Mouse (Mus musculus): ENCODE data around the gene Ell2.
"Not testable (repeated sequence)": the region's sequence is repeated elsewhere in the genome, so short reads cannot be mapped to it uniquely, and the experiment has no call there.

Ell2 gene

DNA sequence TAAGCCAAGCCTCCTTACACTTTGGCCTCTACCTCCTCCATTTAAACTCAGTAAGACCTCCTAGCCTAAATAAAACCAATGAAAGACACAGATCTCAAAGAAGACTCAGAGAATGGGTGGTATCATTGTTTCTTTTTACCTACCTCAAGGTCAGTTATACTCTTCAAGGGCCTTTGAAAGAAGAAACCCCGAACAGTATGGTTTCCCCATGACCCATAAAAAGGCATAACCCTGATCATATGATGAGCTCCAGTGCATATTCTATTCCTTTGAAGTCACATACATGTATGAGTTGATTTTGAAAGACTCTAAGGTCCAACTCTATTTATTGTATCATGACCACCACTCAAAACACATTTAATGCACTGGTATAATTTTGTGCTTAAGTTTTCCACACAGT, at the start of gene Ell2:
TSS of gene Ell2 (plus strand) at position 301 of the 400 bp plus-strand sequence.
- DNase-seq, result no peak

DNA sequence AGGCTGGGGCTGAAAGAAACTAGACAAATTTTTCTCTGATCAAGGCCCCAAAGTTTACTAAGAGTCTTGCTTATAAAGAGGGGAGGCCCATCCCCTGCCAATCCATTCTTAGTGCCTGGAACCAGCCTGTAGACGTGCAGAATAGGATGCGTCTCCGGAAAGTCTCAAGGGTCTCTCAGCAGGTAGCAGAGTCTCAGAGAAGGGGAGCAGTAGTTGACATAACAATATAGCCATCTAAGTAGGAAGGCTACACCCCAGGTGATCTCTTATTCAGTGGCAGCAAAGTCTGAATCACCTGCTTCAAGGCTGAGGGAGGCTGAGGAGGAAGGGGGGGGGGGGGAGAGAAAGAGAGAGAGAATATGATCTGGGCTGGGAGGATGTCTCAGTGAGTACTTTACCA, 21.1 kb upstream of the Ell2 start:
- DNase-seq, result no peak

DNA sequence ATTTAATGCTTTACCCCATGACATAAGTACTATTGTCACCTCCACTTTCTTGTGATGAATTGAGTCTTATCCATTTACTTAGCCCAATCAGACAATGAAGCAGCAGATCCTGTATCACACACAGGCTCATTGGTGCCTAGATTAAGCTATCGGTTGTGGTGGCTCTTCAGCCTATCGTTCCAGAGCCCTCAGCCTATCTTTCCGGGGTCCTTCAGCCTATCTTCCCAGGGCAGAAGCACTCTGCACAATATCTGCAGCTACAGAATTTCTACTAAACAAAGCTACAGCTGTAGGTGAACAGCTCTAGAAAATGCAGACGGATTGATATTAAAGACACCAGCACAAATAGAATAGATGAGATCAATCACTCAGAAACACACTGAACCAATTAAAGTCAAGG, 19.6 kb upstream of the Ell2 start:
- DNase-seq, result no peak

DNA sequence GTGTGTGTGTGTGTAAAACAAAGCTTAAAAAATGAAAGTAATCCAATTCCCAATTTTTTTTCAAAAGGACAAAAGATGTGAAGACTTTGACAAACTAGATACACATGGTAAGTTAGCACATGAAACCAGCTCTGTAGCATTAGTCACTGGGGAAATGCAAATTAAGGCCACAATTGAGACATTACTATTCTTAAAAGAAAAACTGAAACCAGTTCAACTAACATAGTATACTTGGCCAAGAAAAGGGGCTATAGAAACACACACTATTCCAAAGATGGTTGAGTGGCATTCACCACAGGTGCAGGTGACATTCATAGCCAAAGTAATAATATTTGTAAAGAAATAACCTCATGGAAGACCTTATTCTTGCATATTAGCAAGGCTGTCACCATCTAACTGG, 14.9 kb upstream of the Ell2 start:
- DNase-seq, result no peak

DNA sequence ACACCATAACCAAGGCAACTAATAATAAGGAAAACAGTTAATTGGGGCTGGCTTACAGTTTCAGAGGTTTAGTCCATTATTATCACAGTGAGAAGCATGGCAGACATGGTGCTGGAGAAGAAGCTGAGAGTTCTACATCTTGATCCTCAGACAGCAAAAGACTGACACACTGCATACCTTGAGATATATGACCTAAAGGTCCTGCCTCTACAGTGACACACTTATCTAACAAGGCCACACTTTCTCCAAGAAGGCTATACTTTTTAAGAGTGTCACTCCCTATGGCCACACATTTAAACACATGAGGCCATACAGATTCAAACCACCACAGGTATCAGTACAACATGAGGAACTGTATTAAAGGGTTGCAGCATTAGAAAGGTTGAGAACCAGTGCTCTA, 13.5 kb upstream of the Ell2 start:
- DNase-seq, result no peak

DNA sequence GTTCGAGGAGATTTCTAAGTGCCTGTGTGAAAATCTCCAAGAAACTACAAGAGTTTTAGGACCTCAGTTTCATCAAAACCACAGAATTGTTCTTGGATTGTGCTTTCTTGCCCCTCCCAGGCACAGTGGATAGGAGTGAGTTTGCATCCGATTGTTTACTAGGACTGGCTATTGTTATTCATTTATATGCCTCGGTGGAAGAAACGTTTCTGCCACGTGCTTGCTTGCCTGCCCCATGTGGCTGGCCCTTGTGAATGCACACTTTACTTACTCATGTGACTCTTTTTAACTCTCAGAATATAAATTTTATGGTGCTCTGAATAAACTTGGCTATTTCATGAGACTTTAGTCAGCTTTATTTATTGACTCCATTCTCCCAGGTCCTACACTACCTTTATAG, 3.7 kb upstream of the Ell2 start:
- no peak for DNase-seq

DNA sequence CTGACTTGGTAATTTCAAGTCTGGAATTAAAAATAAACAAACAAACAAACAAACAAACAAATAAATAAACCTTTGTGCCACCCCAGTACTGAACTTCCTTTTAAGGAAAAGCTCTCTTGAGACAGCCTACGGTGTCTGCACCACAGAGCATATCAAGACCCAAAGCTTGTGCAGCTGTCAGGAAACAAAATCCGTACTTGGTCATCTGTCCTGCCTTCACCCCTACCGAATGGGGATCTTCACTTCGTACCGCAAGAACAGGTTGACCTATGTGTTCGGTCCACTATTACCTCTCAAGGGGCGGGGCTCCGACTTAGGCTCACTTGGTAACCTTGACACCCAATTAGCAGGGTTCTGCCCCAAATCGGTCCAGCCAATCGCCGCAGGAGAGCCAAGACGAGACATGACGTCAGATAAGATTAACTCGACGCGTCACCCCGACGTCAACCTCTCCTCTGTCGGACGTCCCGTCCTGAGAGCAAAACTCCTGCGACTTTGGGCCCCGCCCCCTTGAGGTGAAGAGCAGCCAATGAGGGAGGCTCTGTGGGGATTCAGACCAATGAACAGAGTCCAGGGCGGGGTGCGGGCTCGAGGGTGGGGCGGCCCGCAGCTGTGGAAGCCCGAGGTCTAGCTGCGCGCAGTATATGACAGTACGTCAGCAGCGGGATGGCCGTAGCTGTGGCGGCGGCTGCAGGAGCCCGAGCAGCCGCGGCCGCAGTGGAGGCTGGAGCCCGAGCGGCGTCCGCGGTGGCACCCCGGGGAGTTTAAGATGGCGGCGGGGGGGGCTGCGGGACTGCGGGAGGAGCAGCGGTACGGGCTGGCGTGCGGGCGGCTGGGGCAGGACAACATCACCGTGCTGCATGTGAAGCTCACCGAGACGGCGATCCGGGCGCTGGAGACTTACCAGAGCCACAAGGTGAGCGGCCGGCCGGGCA, 592 bp downstream of the Ell2 start:
- peak; percentile 95 for DNase-seq

- peak; percentile 58 for DNase-seq
Measured at GRCm38 (mm10) chr13:75707821-75708636, 1.5 kb downstream of the Ell2 start.

- no peak for DNase-seq
Measured at GRCm38 (mm10) chr13:75708637-75709002, 2.1 kb downstream of the Ell2 start.

DNA sequence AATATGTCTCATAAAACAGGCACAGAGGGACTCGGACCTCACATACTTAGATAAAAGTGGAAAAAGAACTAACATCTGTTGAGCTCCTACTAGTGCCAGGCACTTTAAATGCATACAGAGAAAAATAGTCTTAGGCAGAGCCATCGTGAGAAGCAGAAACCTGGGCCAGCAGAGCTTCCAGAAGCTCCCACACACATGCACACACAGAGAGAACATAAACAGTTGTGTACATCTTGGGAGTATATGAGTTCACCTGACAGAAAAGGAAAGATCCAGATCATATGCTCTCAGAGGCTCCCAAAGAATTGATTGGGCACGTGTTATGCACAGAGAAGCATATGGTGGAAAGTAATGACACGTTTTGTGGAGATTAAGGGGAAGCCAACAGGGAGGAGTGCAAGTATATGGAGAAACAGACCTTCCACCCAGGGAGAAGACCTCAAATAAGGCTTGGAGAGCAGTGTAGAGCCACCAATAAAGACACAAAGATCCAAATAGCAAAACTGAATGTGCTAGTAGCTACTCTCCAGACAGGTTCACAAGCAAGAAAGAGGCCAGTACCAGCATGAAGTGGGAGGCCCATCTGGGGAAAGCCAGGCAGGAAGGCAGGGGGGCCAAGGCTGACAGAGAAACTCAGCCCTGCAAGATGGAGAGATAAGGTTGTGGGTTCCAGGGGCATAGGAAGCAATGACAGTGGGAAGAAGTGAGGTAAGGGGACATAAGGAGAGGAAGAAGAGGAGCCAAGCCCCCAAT, 2.6 kb downstream of the Ell2 start:
- no peak for DNase-seq

- DNase-seq, result no peak
Measured at GRCm38 (mm10) chr13:75710152-75710551, 3.6 kb downstream of the Ell2 start.

DNA sequence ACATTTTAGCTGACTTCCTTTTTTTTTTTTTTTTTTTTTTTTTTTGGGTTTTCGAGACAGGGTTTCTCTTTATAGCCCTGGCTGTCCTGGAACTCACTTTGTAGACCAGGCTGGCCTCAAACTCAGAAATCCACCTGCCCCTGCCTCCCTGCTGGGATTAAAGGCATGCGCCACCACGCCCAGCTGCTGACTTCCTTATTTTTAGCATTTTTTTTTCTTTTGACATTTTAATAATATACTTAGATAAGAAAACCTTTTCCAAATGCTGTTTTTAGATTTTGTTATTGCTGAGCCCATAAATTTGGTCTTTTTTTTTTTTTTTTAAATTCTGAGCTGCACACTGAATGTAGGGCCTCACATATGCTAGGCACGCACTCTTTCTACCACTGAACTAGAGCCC, 5.0 kb downstream of the Ell2 start:
- not testable (repeated sequence) for DNase-seq

DNA sequence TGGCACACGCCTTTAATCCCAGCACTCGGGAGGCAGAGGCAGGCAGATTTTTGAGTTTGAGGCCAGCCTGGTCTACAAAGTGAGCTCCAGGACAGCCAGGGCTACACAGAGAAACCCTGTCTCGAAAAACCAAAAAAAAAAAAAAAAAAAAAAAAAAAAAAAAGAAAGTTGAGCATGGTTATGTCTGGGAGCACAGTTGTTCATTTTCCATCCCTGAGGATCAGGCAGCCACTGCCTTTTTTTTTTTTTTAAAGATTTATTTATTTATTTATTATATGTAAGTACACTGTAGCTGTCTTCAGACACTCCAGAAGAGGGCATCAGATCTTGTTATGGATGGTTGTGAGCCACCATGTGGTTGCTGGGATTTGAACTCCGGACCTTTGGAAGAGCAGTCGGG, 6.0 kb downstream of the Ell2 start:
- not testable (repeated sequence) for DNase-seq

DNA sequence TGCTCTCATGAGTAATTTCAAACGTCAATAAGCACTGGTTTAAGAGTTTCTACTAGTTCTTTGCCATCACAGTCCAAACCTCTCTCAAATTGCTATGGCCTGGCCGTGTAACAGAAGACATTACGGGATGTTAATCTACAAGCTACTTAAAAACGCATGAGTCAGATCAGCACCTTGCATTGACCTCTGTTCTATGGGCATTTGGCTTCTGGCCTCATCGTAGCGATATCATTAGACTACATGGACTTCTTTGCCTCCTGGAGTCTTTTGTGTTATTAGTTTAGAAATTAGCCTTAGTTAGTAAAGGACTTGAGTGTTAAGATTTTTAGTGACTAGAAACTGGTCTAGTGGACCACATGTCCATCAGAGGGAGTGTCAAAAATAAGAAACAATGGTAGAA, 7.8 kb downstream of the Ell2 start:
- DNase-seq, result no peak

DNA sequence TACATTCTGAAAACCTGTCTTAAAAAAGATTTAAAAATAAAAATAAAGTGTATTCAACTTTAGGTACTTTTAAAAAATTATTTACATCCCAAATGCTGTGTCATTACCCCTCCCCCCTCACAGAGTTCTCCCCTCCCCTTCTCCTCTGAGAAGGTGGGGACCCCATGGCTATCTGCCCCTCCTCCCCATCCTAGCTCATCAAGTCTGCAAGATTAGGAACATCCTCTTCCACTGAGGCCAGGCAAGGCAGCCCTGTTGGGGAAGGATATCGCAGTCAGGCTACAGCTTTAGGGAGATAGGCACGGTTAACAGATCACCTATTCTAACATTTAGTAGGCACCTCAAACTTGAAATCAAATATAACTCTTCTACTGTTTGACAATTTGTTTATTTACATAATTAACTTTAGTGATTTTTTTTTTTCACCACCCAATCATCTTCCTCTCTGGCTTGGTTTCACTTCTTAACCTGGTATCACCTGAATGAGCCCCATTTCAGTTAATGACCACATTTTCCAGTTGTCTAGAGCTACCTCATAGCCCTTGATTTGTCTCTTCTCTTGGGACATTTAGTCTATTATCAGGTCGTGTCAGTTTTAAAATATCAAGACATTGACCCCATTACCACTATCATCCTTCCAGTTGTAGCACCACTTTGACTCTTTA, 11.2 kb downstream of the Ell2 start:
- no peak for DNase-seq

DNA sequence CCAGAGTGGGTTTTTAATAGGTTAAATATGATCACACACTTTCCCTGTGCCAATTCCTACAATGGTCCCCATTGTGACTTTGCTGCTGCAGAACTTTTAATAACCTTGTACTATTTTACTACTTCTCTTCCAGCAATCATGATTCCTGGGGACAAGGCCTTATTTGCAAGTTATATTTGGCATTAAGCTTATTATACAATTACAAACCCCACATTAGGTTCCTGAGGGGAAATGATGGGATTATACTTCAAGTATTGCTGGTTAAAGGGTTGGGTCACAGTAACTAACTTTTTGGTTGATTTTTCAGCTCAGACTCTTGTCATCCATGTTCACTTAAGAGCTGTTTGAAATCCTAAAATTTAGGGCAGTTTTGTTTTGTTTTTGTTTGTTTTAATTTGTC, 11.8 kb downstream of the Ell2 start:
- DNase-seq, result no peak

GRCm38 (mm10) chr13:75719645-75720044, 13.1 kb downstream of the Ell2 start:
- DNase-seq, result no peak

GRCm38 (mm10) chr13:75726569-75727373, 20.2 kb downstream of the Ell2 start:
- DNase-seq, result peak; percentile 40

DNA sequence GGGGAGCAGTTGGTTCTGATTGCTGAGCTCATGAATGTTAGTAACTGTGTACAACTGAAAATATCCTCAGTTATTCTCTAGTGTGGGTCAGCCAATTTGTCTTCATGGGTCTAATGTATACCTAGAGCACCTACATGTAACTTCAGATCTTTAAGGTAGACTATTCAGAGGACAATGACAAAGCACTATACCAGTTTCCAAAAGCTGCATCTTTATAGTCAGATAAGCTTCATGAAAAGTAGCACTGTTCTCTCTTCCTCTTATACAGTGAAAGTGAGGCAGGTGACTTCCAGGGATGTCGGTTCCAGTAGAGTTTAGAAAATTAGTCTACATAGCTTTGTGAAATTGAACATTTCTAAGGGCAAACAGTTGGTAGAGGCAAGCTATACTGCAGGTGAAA, 21.4 kb downstream of the Ell2 start:
- DNase-seq, result no peak

DNA sequence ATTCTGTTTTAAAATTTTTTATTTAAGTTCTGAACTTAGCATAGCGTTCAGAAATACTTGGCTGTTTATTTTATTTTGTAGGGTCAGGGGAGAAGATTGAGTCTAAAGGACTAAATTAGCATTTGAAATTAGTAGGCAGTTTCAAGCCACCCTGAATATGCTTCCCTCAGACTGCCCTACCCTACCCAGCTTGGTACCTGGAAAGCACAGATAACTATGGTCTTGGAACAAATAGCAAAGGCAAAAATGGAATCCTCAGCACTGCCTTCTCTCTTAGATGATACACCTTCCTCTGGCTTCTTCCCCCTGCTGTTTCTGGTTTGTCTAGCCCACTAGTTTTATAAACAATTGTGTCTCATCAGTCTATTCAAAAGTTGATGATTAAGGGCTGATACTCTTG, 23.3 kb downstream of the Ell2 start:
- DNase-seq, result no peak

GRCm38 (mm10) chr13:75730717-75731116, 24.2 kb downstream of the Ell2 start:
- no peak for DNase-seq

Measured in retina, postnatal 1 day (tissue).